Mouse (Mus musculus) embryonic facial prominence, embryonic 10.5 days (tissue): Measurements from ENCODE around the gene Galnt7. TPM values are rescaled to one million over a fixed set of nuclear protein-coding genes. Genes with fewer than 3 reads are reported as not detected.

ENCODE experiments used
- DNase-seq: peaks from one replicate; pipeline ENCODE4 v3.0.0-alpha.2; 2017; ENCODE audit warnings: low spot score
- H3K27ac ChIP-seq: fragments of 300-500 bp; sonication (generic); replicated peaks from 2 replicates; pipeline ENCODE4 v1.5.1; 2016; ENCODE audit warnings: mild to moderate bottlenecking
- H3K27me3 ChIP-seq: fragments of 300-500 bp; sonication (generic); replicated peaks from 2 replicates; pipeline ENCODE4 v1.6.1; 2016; ENCODE audit warnings: low read depth, mild to moderate bottlenecking; ENCODE audit not compliant: poor library complexity, severe bottlenecking
- H3K36me3 ChIP-seq: fragments of 300-500 bp; sonication (generic); replicated peaks from 2 replicates; pipeline ENCODE4 v1.6.1; 2016; ENCODE audit warnings: mild to moderate bottlenecking, moderate library complexity
- H3K4me1 ChIP-seq: fragments of 300-500 bp; sonication (generic); 2 replicates; pipeline ENCODE4 v1.6.1; 2016
- H3K4me3 ChIP-seq: fragments of 300-500 bp; sonication (generic); 2 replicates; pipeline ENCODE4 v1.5.1; 2016; ENCODE audit warnings: mild to moderate bottlenecking, moderate library complexity
- H3K9me3 ChIP-seq: fragments of 300-500 bp; sonication (generic); 2 replicates; pipeline ENCODE4 v1.6.1; 2016; ENCODE audit warnings: mild to moderate bottlenecking
- WGBS: fragments of 180-500 bp; shearing (Covaris S2); methylation state at CpG from one replicate; pipeline ENCODE4 v1.1.7; 2016; 5-methylcytosine and 5-hydroxymethylcytosine counted together
- polyA plus RNA-seq: library from polyadenylated mRNA; unstranded; fragments of >200 nt; fragmentation: Nextera tagmentation; extraction: Ambion mirVana; gene quantifications from 2 replicates; pipeline ENCODE4 v1.2.1, GENCODE M21; 2016

The Galnt7 gene
- polyA plus RNA-seq, 1 experiment from 2014 or later: 23.2 TPM

GRCm38 (mm10) chr8:57590015-57590414 lies 62.8 kb downstream of the Galnt7 start:
- no peak overlapping the region for H3K27ac ChIP-seq
- no peak overlapping the region for H3K4me3 ChIP-seq
- WGBS: 87% methylated on average over 8 of the region's 8 CpGs
- no peaks in the 10 kb centered on the region for H3K9me3 ChIP-seq
- no peaks in the 10 kb centered on the region for H3K27me3 ChIP-seq
- H3K4me1 ChIP-seq: peaks cover 6% of the 10 kb centered on the region; the same call in 1 of the 2 replicates
- no peaks in the 10 kb centered on the region for H3K36me3 ChIP-seq
- no peak for DNase-seq

- Histone ChIP-seq H3K36me3 (no peaks in the 10 kb centered on the region), H3K27ac (no peak overlapping the region), H3K27me3 (no peaks in the 10 kb centered on the region), H3K4me1 (peaks cover 6% of the 10 kb centered on the region; the same call in 1 of the 2 replicates), H3K4me3 (no peak overlapping the region), H3K9me3 (no peaks in the 10 kb centered on the region)
- DNase-seq: no peak
- 93% methylated on average over 9 of the region's 9 CpGs for WGBS
Observed at GRCm38 (mm10) chr8:57589176-57589575, 63.7 kb downstream of the Galnt7 start.

GRCm38 (mm10) chr8:57588604-57589003 lies 64.2 kb downstream of the Galnt7 start:
- peaks cover 6% of the 10 kb centered on the region; the same call in 1 of the 2 replicates for H3K4me1 ChIP-seq
- peaks cover 3% of the 10 kb centered on the region; the same call in 1 of the 2 replicates for H3K36me3 ChIP-seq
- no peak for DNase-seq
- H3K4me3 ChIP-seq: no peak overlapping the region
- no peaks in the 10 kb centered on the region for H3K27me3 ChIP-seq
- H3K27ac ChIP-seq: no peak overlapping the region
- H3K9me3 ChIP-seq: no peaks in the 10 kb centered on the region
- 93% methylated on average over 1 of the region's 1 CpGs for WGBS

GRCm38 (mm10) chr8:57586667-57587066 lies 66.2 kb downstream of the Galnt7 start:
- Histone ChIP-seq H3K27me3 (no peaks in the 10 kb centered on the region), H3K27ac (no peak overlapping the region), H3K4me1 (peaks cover 6% of the 10 kb centered on the region; the same call in 1 of the 2 replicates), H3K4me3 (no peak overlapping the region), H3K9me3 (no peaks in the 10 kb centered on the region), H3K36me3 (peaks cover 7% of the 10 kb centered on the region; the same call in 1 of the 2 replicates)
- 59% methylated on average over 4 of the region's 4 CpGs for WGBS
- no peak for DNase-seq

- Histone ChIP-seq H3K4me3 (no peak overlapping the region), H3K4me1 (peaks cover 6% of the 10 kb centered on the region; the same call in 1 of the 2 replicates), H3K9me3 (no peaks in the 10 kb centered on the region), H3K36me3 (peaks cover 9% of the 10 kb centered on the region), H3K27ac (no peak overlapping the region), H3K27me3 (no peaks in the 10 kb centered on the region)
- no peak for DNase-seq
- WGBS: 79% methylated on average over 3 of the region's 3 CpGs
Observed at GRCm38 (mm10) chr8:57585831-57586230, 67.0 kb downstream of the Galnt7 start.

DNA sequence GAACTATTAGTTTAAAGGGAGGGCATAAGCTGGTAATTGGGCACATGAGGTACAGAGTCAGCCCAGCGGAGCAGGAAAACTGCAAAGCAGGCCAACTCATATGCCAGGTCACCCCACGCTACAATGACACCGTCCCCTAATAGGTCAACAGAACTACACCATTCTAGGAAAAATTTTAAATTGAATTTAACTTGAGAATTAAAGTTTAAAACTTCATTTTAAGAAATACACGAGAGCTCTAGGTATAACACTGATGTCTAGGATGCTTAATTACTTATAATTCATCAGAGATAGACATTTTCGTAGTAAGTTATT lies 67.7 kb downstream of the Galnt7 start:
- Histone ChIP-seq H3K4me3 (no peak overlapping the region), H3K9me3 (no peaks in the 10 kb centered on the region), H3K4me1 (peaks cover 6% of the 10 kb centered on the region; the same call in 1 of the 2 replicates), H3K27ac (no peak overlapping the region), H3K36me3 (peaks cover 9% of the 10 kb centered on the region), H3K27me3 (no peaks in the 10 kb centered on the region)
- no peak for DNase-seq
- 93% methylated on average over 5 of the region's 5 CpGs for WGBS

DNA sequence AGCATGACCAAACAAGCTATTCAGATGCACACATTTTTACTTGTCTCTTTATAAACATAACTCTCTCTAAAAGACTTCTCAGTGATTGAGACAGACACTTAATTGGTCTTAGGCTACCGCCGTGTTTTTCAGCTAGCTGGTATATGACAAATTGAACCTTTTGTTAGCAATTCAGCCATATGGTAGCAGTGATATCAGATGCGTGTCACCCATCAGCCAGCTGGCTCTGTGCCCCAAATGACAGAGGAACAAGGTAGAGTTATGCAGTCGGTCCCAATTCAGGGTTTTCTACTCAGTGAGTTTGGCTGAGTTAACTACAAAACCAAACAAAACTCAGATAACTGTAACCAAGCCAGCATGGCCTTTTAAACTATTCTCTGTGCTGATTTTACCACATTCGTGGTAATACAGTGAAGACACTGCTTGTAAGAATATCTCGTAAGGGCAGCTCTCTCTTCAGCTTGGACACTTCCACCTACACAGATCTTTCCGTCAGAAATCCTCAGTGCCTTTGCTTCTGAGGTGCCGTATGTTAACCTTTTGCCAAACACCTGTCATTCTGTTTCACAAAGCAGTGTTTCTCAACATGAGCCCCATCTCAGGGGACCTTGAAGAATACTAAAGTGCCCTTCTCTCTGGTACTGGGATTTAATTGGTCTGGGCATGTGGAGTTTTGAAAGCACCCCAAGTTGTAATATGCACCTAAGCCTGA lies 68.3 kb downstream of the Galnt7 start:
- DNase-seq: no peak
- WGBS: 90% methylated on average over 8 of the region's 8 CpGs
- H3K27ac ChIP-seq: no peak overlapping the region

DNA sequence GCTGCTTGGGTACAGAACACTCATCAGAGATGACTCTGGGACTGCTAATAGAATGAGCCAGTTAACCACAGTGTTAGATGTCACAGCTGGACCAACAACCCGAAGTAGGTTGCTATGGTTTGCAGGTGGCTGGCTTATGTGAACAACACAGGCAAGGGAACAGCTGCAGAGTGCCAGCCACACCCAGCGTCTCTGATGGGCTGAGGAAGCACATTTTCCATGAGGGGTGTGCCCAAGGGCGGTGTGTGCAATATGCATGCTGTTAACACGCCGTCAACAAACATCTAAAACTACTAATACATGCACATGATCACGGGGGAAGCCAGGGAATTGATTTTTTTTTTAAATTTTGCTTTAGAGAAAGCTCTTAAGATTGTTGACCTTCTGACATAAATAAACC lies 73.0 kb downstream of the Galnt7 start:
- DNase-seq: no peak
- Histone ChIP-seq H3K27ac (no peak overlapping the region), H3K4me3 (no peak overlapping the region), H3K9me3 (no peaks in the 10 kb centered on the region), H3K36me3 (peaks cover 9% of the 10 kb centered on the region), H3K27me3 (no peaks in the 10 kb centered on the region), H3K4me1 (peaks cover 13% of the 10 kb centered on the region)
- 89% methylated on average over 6 of the region's 6 CpGs for WGBS

More for the DNA sequence above, 68.3 kb downstream of the Galnt7 start:
- no peaks in the 10 kb centered on the region for H3K9me3 ChIP-seq
- H3K36me3 ChIP-seq: peaks cover 9% of the 10 kb centered on the region
- no peaks in the 10 kb centered on the region for H3K27me3 ChIP-seq
- peaks cover 8% of the 10 kb centered on the region; the same call in 1 of the 2 replicates for H3K4me1 ChIP-seq
- no peak overlapping the region for H3K4me3 ChIP-seq

DNA sequence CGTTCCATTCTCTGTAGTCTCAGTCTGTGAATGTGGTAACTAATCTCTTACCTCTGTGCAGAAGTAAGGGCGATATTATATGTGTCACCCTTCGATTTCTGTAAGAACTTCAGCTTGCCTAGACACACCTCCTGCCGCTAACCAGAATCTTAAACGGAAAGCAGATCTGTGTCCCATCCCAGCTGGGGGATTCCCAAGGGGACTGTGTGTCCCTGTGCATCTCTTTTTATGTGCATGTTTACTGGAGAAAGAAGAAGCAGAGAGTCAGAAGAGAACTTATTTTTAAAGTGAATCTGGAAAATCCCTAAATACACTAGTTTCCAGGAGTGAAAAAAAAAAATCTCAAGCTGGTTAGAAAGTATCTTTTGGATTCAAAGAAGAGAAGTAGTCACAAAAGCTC lies 75.5 kb downstream of the Galnt7 start:
- no peaks in the 10 kb centered on the region for H3K9me3 ChIP-seq
- H3K4me1 ChIP-seq: peaks cover 15% of the 10 kb centered on the region
- H3K27ac ChIP-seq: no peak overlapping the region
- no peak overlapping the region for H3K4me3 ChIP-seq
- 87% methylated on average over 5 of the region's 5 CpGs for WGBS
- peaks cover 7% of the 10 kb centered on the region; the same call in 1 of the 2 replicates for H3K36me3 ChIP-seq
- DNase-seq: no peak
- H3K27me3 ChIP-seq: no peaks in the 10 kb centered on the region

GRCm38 (mm10) chr8:57576238-57576637 lies 76.6 kb downstream of the Galnt7 start:
- no peak for DNase-seq
- no peak overlapping the region for H3K4me3 ChIP-seq
- H3K4me1 ChIP-seq: peaks cover 15% of the 10 kb centered on the region
- H3K9me3 ChIP-seq: no peaks in the 10 kb centered on the region
- H3K27ac ChIP-seq: no peak overlapping the region
- no peaks in the 10 kb centered on the region for H3K27me3 ChIP-seq
- WGBS: 55% methylated on average over 7 of the region's 7 CpGs
- H3K36me3 ChIP-seq: peaks cover 5% of the 10 kb centered on the region; the same call in 1 of the 2 replicates

DNA sequence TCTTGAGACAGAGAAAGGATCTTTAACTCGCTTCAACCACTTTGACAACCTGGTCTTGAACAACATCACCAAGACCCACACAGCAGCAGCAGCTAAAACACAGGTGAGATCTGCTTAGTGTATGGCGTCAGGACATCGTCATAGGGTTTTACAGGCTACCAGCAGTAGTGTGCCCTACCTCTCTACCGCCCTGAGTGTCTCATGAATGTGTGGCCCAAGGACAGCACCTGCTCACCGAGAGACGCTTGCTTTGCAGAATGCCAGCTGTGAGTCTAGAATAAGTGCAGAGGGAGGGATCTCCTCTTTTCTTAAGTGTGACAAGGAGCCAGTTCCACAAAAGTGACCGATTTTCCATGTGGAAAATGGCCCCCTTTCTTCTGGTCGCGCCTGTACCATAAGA lies 77.5 kb downstream of the Galnt7 start:
- H3K4me1 ChIP-seq: peaks cover 15% of the 10 kb centered on the region
- H3K27ac ChIP-seq: no peak overlapping the region
- DNase-seq: no peak
- no peak overlapping the region for H3K4me3 ChIP-seq
- no peaks in the 10 kb centered on the region for H3K9me3 ChIP-seq
- WGBS: 91% methylated on average over 9 of the region's 9 CpGs
- no peaks in the 10 kb centered on the region for H3K27me3 ChIP-seq
- peaks cover 5% of the 10 kb centered on the region; the same call in 1 of the 2 replicates for H3K36me3 ChIP-seq

- no peak overlapping the region for H3K4me3 ChIP-seq
- peaks cover 14% of the 10 kb centered on the region for H3K4me1 ChIP-seq
- peaks cover 5% of the 10 kb centered on the region; the same call in 1 of the 2 replicates for H3K36me3 ChIP-seq
- peak; percentile 73 for DNase-seq
- H3K27me3 ChIP-seq: no peaks in the 10 kb centered on the region
- H3K9me3 ChIP-seq: no peaks in the 10 kb centered on the region
- 10% methylated on average over 7 of the region's 7 CpGs for WGBS
- no peak overlapping the region for H3K27ac ChIP-seq
Observed at GRCm38 (mm10) chr8:57574398-57574797, 78.4 kb downstream of the Galnt7 start.

- Histone ChIP-seq H3K27ac (no peak overlapping the region), H3K4me1 (peaks cover 19% of the 10 kb centered on the region), H3K27me3 (no peaks in the 10 kb centered on the region), H3K36me3 (peaks cover 5% of the 10 kb centered on the region; the same call in 1 of the 2 replicates), H3K4me3 (no peak overlapping the region), H3K9me3 (no peaks in the 10 kb centered on the region)
- DNase-seq: no peak
- 85% methylated on average over 6 of the region's 6 CpGs for WGBS
Observed at GRCm38 (mm10) chr8:57573844-57574243, 79.0 kb downstream of the Galnt7 start.
